Mouse (Mus musculus) large intestine, adult 2 months (tissue): Measurements from ENCODE around the gene Cd274. TPM values are rescaled to one million over a fixed set of nuclear protein-coding genes. Genes with fewer than 3 reads are reported as not detected.

Source experiments
- DNase-seq: peaks from one replicate; pipeline ENCODE4 v3.0.0-alpha.2; 2012; ENCODE audit warnings: low read depth, low spot score
- WGBS: fragments of 180-500 bp; shearing (Covaris S2); methylation state at CpG from one replicate; pipeline ENCODE4 v1.1.7; 2018; 5-methylcytosine and 5-hydroxymethylcytosine counted together
- polyA plus RNA-seq: library from polyadenylated mRNA; depleted of rRNA; stranded (reverse); fragments of >200 nt; gene quantifications from 2 replicates; pipeline ENCODE4 v1.2.3, GENCODE M21; 2012; rRNA removed

Gene Cd274
- polyA plus RNA-seq, 1 experiment, result 4.6 TPM

DNA sequence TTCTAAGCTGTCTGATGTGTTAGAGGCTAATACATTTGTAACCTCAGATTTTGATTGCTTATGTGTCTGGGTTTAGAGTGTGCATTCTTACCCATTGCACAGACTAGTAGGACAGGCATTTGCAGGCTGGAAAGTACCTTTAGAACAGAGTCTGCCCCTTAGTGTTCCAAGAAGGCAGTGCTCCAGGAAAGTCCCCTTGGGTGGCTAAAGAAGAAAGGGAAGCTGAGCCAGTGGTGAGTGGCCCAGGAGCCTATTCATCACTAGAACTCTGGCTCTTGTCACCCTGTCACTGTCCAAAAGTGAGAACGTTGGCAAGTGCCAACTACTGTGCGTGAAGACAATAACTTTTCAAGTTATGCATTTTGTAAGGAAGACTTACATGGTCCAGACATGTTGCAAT lies 50.6 kb downstream of the Cd274 start:
- WGBS, result 60% methylated on average over 2 of the region's 2 CpGs
- no peak for DNase-seq

GRCm38 (mm10) chr19:29418661-29419115 lies 51.4 kb downstream of the Cd274 start:
- DNase-seq, result no peak
- 18% methylated on average over 9 of the region's 9 CpGs for WGBS

DNA sequence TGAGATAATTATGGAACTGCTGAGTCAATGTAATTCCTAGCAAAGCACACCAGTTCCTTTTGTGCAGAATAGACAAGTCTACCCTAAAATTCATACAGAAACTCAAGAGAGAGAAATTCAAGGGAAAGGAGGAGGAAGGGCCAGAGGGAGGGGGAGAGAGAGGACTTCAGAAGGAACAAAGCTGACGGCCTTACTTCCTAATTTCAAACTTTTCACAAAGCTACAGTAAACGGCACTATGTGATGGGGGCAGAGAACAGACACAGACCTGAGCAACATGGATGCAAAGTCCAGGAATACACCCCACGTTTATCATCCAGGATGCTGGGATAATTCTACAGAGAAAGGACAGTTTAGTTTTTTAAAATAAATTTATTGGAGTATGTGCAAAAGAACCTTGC lies 52.3 kb downstream of the Cd274 start:
- 48% methylated on average over 3 of the region's 3 CpGs for WGBS
- no peak for DNase-seq

- no peak for DNase-seq
Observed at GRCm38 (mm10) chr19:29419946-29420345, 52.7 kb downstream of the Cd274 start.

- no peak for DNase-seq
- WGBS, result 86% methylated on average over 8 of the region's 8 CpGs
Observed at GRCm38 (mm10) chr19:29420397-29420796, 53.1 kb downstream of the Cd274 start.

GRCm38 (mm10) chr19:29422013-29422645 lies 54.9 kb downstream of the Cd274 start:
- no peak for DNase-seq
- 92% methylated on average over 16 of the region's 16 CpGs for WGBS

GRCm38 (mm10) chr19:29422796-29423195 lies 55.5 kb downstream of the Cd274 start:
- no peak for DNase-seq
- WGBS, result 86% methylated on average over 7 of the region's 7 CpGs

- DNase-seq, result no peak
- 84% methylated on average over 3 of the region's 3 CpGs for WGBS
Observed at GRCm38 (mm10) chr19:29430516-29430915, 63.3 kb downstream of the Cd274 start.

- 65% methylated on average over 3 of the region's 3 CpGs for WGBS
Observed at GRCm38 (mm10) chr19:29430953-29431352, 63.7 kb downstream of the Cd274 start.

GRCm38 (mm10) chr19:29436793-29437479 lies 69.7 kb downstream of the Cd274 start:
- 87% methylated on average over 18 of the region's 18 CpGs for WGBS
- DNase-seq, result no peak

More at GRCm38 (mm10) chr19:29430953-29431352, 63.7 kb downstream of the Cd274 start:
- DNase-seq, result no peak

Other genes starting within 250 kb of the Cd274 start
- 8.5 and 16.9 TPM in 2 replicates for gene Jak2, start 115.6 kb upstream of the Cd274 start, polyA plus RNA-seq
- gene Insl6, start 42.1 kb upstream of the Cd274 start, polyA plus RNA-seq, result 17.1 and 26.8 TPM in 2 replicates
- not detected in 2 replicates for gene Rln1, start 32.8 kb upstream of the Cd274 start, polyA plus RNA-seq
- gene Plgrkt, start 65 bp upstream of the Cd274 start, polyA plus RNA-seq, result 32.2 and 51.7 TPM in 2 replicates
- 0.45 and 1.3 TPM in 2 replicates for gene Pdcd1lg2, start 43.5 kb downstream of the Cd274 start, polyA plus RNA-seq
- gene Ric1, start 154.8 kb downstream of the Cd274 start, polyA plus RNA-seq, result 4.9 and 9.8 TPM in 2 replicates